Comparison of ENCODE assay signal across 16 mouse cellular contexts in genomic region chr5:36883516-36883915, GRCm38 (mm10). TPM values are rescaled to one million over a fixed set of nuclear protein-coding genes. Genes with fewer than 3 reads are reported as not detected.
"Had no signal": no experiment of that assay in that cellular context is flagged by ENCODE, and none has a peak within 500 bp of the region (broad histone marks: within the 10 kb centered on the region; RNA-seq: fewer than 3 reads in every experiment).

No protein-coding gene starts in this region.

- H3K27ac ChIP-seq: kidney, embryonic 15.5 days; limb, embryonic 15.5 days; liver, embryonic 12.5 days; stomach, postnatal 0 days had no signal

- H3K4me2 ChIP-seq: kidney, embryonic 15.5 days; limb, embryonic 15.5 days; liver, embryonic 12.5 days; lung, embryonic 14.5 days; midbrain, embryonic 11.5 days had no signal

- H3K4me1 ChIP-seq: limb, embryonic 15.5 days; liver, embryonic 12.5 days had no signal

- H3K36me3 ChIP-seq: kidney, embryonic 15.5 days; limb, embryonic 15.5 days; liver, embryonic 12.5 days had no signal

- H3K27me3 ChIP-seq: limb, embryonic 15.5 days had no signal

- H3K4me3 ChIP-seq: kidney, embryonic 15.5 days; limb, embryonic 15.5 days; liver, embryonic 12.5 days; myocyte had no signal

- DNase-seq: kidney, adult 2 months; kidney, postnatal 14 days; layer of hippocampus, postnatal 36 days; lung, embryonic 14.5 days; lung, postnatal 10 days; lung, postnatal 4 days; thymus, postnatal 4 days had no signal

- H3K9me3 ChIP-seq: kidney, embryonic 15.5 days; limb, embryonic 15.5 days; liver, embryonic 12.5 days had no signal

- H3K9ac ChIP-seq: kidney, embryonic 15.5 days; limb, embryonic 15.5 days; liver, embryonic 12.5 days; lung, embryonic 14.5 days had no signal

- ATAC-seq: intestine, embryonic 16.5 days; liver, embryonic 12.5 days had no signal

RNA-seq across cellular contexts. Expression of gene Ppp2r2c, which starts 15.2 kb away (rescaled TPM):
- total RNA-seq: megakaryocyte, adult 5-6 weeks; neutrophil, adult 5-6 weeks had no signal
